ENCODE assay signal across 11 mouse cellular contexts in the genomic region with DNA sequence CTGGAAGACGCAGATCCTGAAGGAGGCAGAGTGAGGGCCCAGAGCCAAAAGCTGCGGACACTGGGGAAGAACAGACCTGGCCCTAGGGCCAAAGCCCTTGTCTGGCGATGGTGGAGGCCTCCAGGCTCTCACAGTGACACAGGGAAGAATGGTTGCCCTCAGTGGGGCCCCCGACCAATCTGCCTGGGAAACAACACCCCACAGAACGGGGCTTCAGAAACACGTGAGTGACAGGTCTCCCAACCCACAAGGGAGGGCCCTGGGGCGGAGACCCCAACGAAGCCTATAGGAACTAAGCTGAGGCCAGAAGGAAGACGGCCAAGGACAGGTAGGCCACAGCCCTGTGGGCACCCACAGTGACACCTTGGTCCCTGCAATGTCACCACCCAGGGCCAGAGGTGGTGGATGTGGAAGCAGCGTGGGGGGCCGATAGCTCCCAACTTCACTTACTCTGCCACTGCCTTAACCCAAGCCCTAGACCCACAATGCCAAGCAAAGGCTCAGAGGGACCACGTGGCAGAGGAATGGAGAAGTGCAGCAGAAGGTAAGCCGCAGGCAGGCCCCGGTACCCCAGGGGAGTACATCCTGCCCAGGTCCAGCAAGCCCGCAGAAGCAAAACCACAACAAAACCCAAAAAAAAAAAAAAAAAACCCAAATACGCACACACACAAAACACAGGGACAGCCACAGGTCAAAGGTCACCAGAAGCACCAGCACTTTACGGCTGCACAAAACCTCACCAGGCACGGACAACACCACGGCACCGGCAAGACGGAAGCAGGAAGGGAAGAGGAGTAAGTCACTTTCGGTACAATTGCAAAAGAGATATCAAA. TPM values are rescaled to one million over a fixed set of nuclear protein-coding genes. Genes with fewer than 3 reads are reported as not detected.
DNase-seq lines count a peak whose midpoint lies in the region; ATAC-seq lines count a peak whose summit lies in the region.
"Had no signal": no experiment of that assay in that cellular context is flagged by ENCODE, and none has a peak within 500 bp of the region (broad histone marks: within the 10 kb centered on the region; RNA-seq: fewer than 3 reads in every experiment).

No protein-coding gene starts in this region.

- H3K27me3 ChIP-seq in hindbrain, embryonic 10.5 days (ENCODE audit: insufficient read depth, poor library complexity, severe bottlenecking): no peaks in the 10 kb centered on the region
- H3K27me3 ChIP-seq in hindbrain, embryonic 14.5 days (ENCODE audit: control insufficient read depth, insufficient read depth, low read length): no peaks in the 10 kb centered on the region
- H3K27me3 ChIP-seq in neural tube, embryonic 15.5 days (replicated peaks): no peaks in the 10 kb centered on the region
- no peaks in the 10 kb centered on the region for H3K27me3 ChIP-seq in forebrain, embryonic 16.5 days (replicated peaks; ENCODE audit: control insufficient read depth, insufficient read depth, low read length)

- no peak overlapping the region for H3K27ac ChIP-seq in hindbrain, embryonic 10.5 days
- H3K27ac ChIP-seq in hindbrain, embryonic 14.5 days: no peak overlapping the region
- no peak overlapping the region for H3K27ac ChIP-seq in neural tube, embryonic 15.5 days (replicated peaks)
- H3K27ac ChIP-seq in forebrain, embryonic 16.5 days (ENCODE audit: low read length): no peak overlapping the region

- no peaks in the 10 kb centered on the region for H3K9me3 ChIP-seq in hindbrain, embryonic 10.5 days
- H3K9me3 ChIP-seq in hindbrain, embryonic 14.5 days (ENCODE audit: control insufficient read depth, low read length): no peaks in the 10 kb centered on the region
- no peaks in the 10 kb centered on the region for H3K9me3 ChIP-seq in neural tube, embryonic 15.5 days (replicated peaks)
- H3K9me3 ChIP-seq in forebrain, embryonic 16.5 days (ENCODE audit: control insufficient read depth, low read length): no peaks in the 10 kb centered on the region

- peaks cover 66% of the 10 kb centered on the region for H3K4me1 ChIP-seq in hindbrain, embryonic 10.5 days (replicated peaks)
- H3K4me1 ChIP-seq in hindbrain, embryonic 14.5 days (replicated peaks; ENCODE audit: control insufficient read depth, insufficient read depth, low read length): peaks cover 52% of the 10 kb centered on the region
- H3K4me1 ChIP-seq in neural tube, embryonic 15.5 days: peaks cover 64% of the 10 kb centered on the region
- H3K4me1 ChIP-seq in forebrain, embryonic 16.5 days (replicated peaks; ENCODE audit: control insufficient read depth, insufficient read depth, low read length): peaks cover 41% of the 10 kb centered on the region

- H3K4me2 ChIP-seq in hindbrain, embryonic 14.5 days (replicated peaks): no peak overlapping the region
- H3K4me2 ChIP-seq in neural tube, embryonic 15.5 days: no peak overlapping the region
- H3K4me2 ChIP-seq in forebrain, embryonic 16.5 days (ENCODE audit: low read length): no peak overlapping the region

- no peak for DNase-seq in hindbrain, embryonic 10.5 days (ENCODE audit: low spot score)
- no peak for DNase-seq in hindbrain, embryonic 14.5 days (ENCODE audit: low spot score)
- DNase-seq in CD4-positive helper T cell, adult 2 months (ENCODE audit: low read depth, low spot score): peak; percentile 88
- DNase-seq in retina, embryonic 14.5 days (ENCODE audit: low spot score): no peak
- DNase-seq: cerebellum, postnatal 14 days had no signal

- no peak overlapping the region for H3K9ac ChIP-seq in hindbrain, embryonic 14.5 days
- H3K9ac ChIP-seq in neural tube, embryonic 15.5 days (replicated peaks): no peak overlapping the region
- H3K9ac ChIP-seq in forebrain, embryonic 16.5 days (replicated peaks; ENCODE audit: low read depth, low read length): no peak overlapping the region

- peaks cover 49% of the 10 kb centered on the region for H3K36me3 ChIP-seq in hindbrain, embryonic 10.5 days
- peaks cover 35% of the 10 kb centered on the region for H3K36me3 ChIP-seq in hindbrain, embryonic 14.5 days (replicated peaks; ENCODE audit: control insufficient read depth, insufficient read depth)
- peaks cover 24% of the 10 kb centered on the region for H3K36me3 ChIP-seq in neural tube, embryonic 15.5 days
- peaks cover 6% of the 10 kb centered on the region; the same call in 1 of the 2 replicates for H3K36me3 ChIP-seq in forebrain, embryonic 16.5 days (ENCODE audit: control insufficient read depth, insufficient read depth)

- H3K4me3 ChIP-seq in hindbrain, embryonic 10.5 days: 0 out of 2 replicates have a peak overlapping the region, but pooled peaks have one; percentile 6
- no peak overlapping the region for H3K4me3 ChIP-seq in hindbrain, embryonic 14.5 days (replicated peaks; ENCODE audit: low read length)
- no peak overlapping the region for H3K4me3 ChIP-seq in neural tube, embryonic 15.5 days (replicated peaks)
- no peak overlapping the region for H3K4me3 ChIP-seq in forebrain, embryonic 16.5 days (replicated peaks; ENCODE audit: low read length)

- WGBS in hindbrain, embryonic 10.5 days: 81% methylated on average over 22 of the region's 22 CpGs
- 84% methylated on average over 22 of the region's 22 CpGs for WGBS in hindbrain, embryonic 14.5 days
- WGBS in neural tube, embryonic 15.5 days: 79% methylated on average over 22 of the region's 22 CpGs
- WGBS in forebrain, embryonic 16.5 days: 88% methylated on average over 22 of the region's 22 CpGs

- ATAC-seq in hindbrain, embryonic 14.5 days (ENCODE audit: low FRiP score): no peak
- peak; percentile 39 for ATAC-seq in common myeloid progenitor, adult 5-6 weeks (replicated peaks; ENCODE audit: low read depth, poor library complexity, severe bottlenecking)
- ATAC-seq in neutrophil, adult 5-6 weeks (ENCODE audit: extremely low read depth, insufficient number of reproducible peaks, low FRiP score, poor library complexity, severe bottlenecking): peak; percentile 58
- ATAC-seq in neural tube, embryonic 15.5 days (ENCODE audit: low FRiP score): no peak
- no peak for ATAC-seq in forebrain, embryonic 16.5 days
- ATAC-seq: intestine, embryonic 16.5 days had no signal

RNA-seq across cellular contexts. Expression of a gene that starts 2.6 kb away (rescaled TPM):
- polyA plus RNA-seq in hindbrain, embryonic 10.5 days (2016; fragmentation: Nextera tagmentation; extraction: Ambion mirVana): 37.0 and 42.4 TPM in 2 replicates
- polyA plus RNA-seq in hindbrain, embryonic 14.5 days (2014; fragmentation: Nextera tagmentation; extraction: Ambion mirVana): 35.5 and 37.0 TPM in 2 replicates
- total RNA-seq in common myeloid progenitor, adult 5-6 weeks (2017): 45.8 and 50.4 TPM in 2 replicates
- total RNA-seq in neutrophil, adult 5-6 weeks (2017): 181 and 194 TPM in 2 replicates
- polyA plus RNA-seq in neural tube, embryonic 15.5 days (2015; fragmentation: Nextera tagmentation; extraction: Ambion mirVana): 43.2 and 45.1 TPM in 2 replicates
- 50.2 and 50.6 TPM in 2 replicates for polyA plus RNA-seq in forebrain, embryonic 16.5 days (2015; fragmentation: Nextera tagmentation; extraction: Ambion mirVana)

RNA-seq across cellular contexts. Expression of a gene that starts 5.7 kb away (rescaled TPM):
- polyA plus RNA-seq in hindbrain, embryonic 10.5 days (2016; fragmentation: Nextera tagmentation; extraction: Ambion mirVana): 23.1 and 26.2 TPM in 2 replicates
- 35.4 and 37.8 TPM in 2 replicates for polyA plus RNA-seq in hindbrain, embryonic 14.5 days (2014; fragmentation: Nextera tagmentation; extraction: Ambion mirVana)
- 20.3 and 22.1 TPM in 2 replicates for total RNA-seq in common myeloid progenitor, adult 5-6 weeks (2017)
- total RNA-seq in neutrophil, adult 5-6 weeks (2017): 25.5 and 33.5 TPM in 2 replicates
- 40.1 and 41.0 TPM in 2 replicates for polyA plus RNA-seq in neural tube, embryonic 15.5 days (2015; fragmentation: Nextera tagmentation; extraction: Ambion mirVana)
- 39.9 and 40.1 TPM in 2 replicates for polyA plus RNA-seq in forebrain, embryonic 16.5 days (2015; fragmentation: Nextera tagmentation; extraction: Ambion mirVana)

RNA-seq across cellular contexts. Expression of a gene that starts 9.9 kb away (rescaled TPM):
- 139 and 160 TPM in 2 replicates for polyA plus RNA-seq in hindbrain, embryonic 10.5 days (2016; fragmentation: Nextera tagmentation; extraction: Ambion mirVana)
- polyA plus RNA-seq in hindbrain, embryonic 14.5 days (2014; fragmentation: Nextera tagmentation; extraction: Ambion mirVana): 173 and 181 TPM in 2 replicates
- total RNA-seq in common myeloid progenitor, adult 5-6 weeks (2017): 34.5 and 38.6 TPM in 2 replicates
- 31.7 and 47.8 TPM in 2 replicates for total RNA-seq in neutrophil, adult 5-6 weeks (2017)
- polyA plus RNA-seq in neural tube, embryonic 15.5 days (2015; fragmentation: Nextera tagmentation; extraction: Ambion mirVana): 224 and 248 TPM in 2 replicates
- polyA plus RNA-seq in forebrain, embryonic 16.5 days (2015; fragmentation: Nextera tagmentation; extraction: Ambion mirVana): 175 and 234 TPM in 2 replicates

RNA-seq across cellular contexts. Expression of a gene that starts 15.9 kb away (rescaled TPM):
- 37.6 and 38.7 TPM in 2 replicates for polyA plus RNA-seq in hindbrain, embryonic 10.5 days (2016; fragmentation: Nextera tagmentation; extraction: Ambion mirVana)
- polyA plus RNA-seq in hindbrain, embryonic 14.5 days (2014; fragmentation: Nextera tagmentation; extraction: Ambion mirVana): 16.8 and 17.9 TPM in 2 replicates
- total RNA-seq in common myeloid progenitor, adult 5-6 weeks (2017): 9.9 and 11.7 TPM in 2 replicates
- total RNA-seq in neutrophil, adult 5-6 weeks (2017): 1.6 TPM in 1 of 2 replicates, not detected in the other
- 19.1 and 20.8 TPM in 2 replicates for polyA plus RNA-seq in neural tube, embryonic 15.5 days (2015; fragmentation: Nextera tagmentation; extraction: Ambion mirVana)
- 34.9 and 36.5 TPM in 2 replicates for polyA plus RNA-seq in forebrain, embryonic 16.5 days (2015; fragmentation: Nextera tagmentation; extraction: Ambion mirVana)

RNA-seq across cellular contexts. Expression of a gene that starts 19.4 kb away (rescaled TPM):
- polyA plus RNA-seq in hindbrain, embryonic 10.5 days (2016; fragmentation: Nextera tagmentation; extraction: Ambion mirVana): 0.34 and 0.63 TPM in 2 replicates
- polyA plus RNA-seq in hindbrain, embryonic 14.5 days (2014; fragmentation: Nextera tagmentation; extraction: Ambion mirVana): 0.83 and 1.5 TPM in 2 replicates
- total RNA-seq in common myeloid progenitor, adult 5-6 weeks (2017): not detected in 2 replicates
- total RNA-seq in neutrophil, adult 5-6 weeks (2017): not detected in 2 replicates
- polyA plus RNA-seq in neural tube, embryonic 15.5 days (2015; fragmentation: Nextera tagmentation; extraction: Ambion mirVana): 0.86 and 3.2 TPM in 2 replicates
- not detected in 2 replicates for polyA plus RNA-seq in forebrain, embryonic 16.5 days (2015; fragmentation: Nextera tagmentation; extraction: Ambion mirVana)
- total RNA-seq: gastrocnemius, adult 18-20 months had no signal

Comparison
In these comparisons a context has a peak if more than half of its experiments do, and no peak if none do; other contexts are left out.
1. ATAC-seq: peak in common myeloid progenitor, adult 5-6 weeks (single experiment) and neutrophil, adult 5-6 weeks (single experiment); none in hindbrain, embryonic 14.5 days (single experiment), neural tube, embryonic 15.5 days (single experiment) and forebrain, embryonic 16.5 days (single experiment).